Mouse (Mus musculus): ENCODE results near the gene Ppp1cb. TPM values are rescaled to one million over a fixed set of nuclear protein-coding genes. Genes with fewer than 3 reads are reported as not detected.

Ppp1cb gene
- total RNA-seq, 4 experiments from 2014 or later: 400 to 449 (median 432) TPM

Other genes starting within 250 kb of the Ppp1cb start
- gene Plb1, start 226.1 kb upstream of the Ppp1cb start, total RNA-seq (2022): 1 to 10 TPM in 3 of 4 experiments, under 1 TPM in 1; 0.92 to 2.8 (median 1.7) TPM
- 10 to 100 TPM; 14.7 to 19.0 (median 17.0) TPM for gene Yes1, start 152.3 kb downstream of the Ppp1cb start, total RNA-seq (2022)

Measured in heart, adult 8-10 months (tissue).